Mouse (Mus musculus): ENCODE results near the gene Bbox1. TPM values are rescaled to one million over a fixed set of nuclear protein-coding genes. Genes with fewer than 3 reads are reported as not detected.
A peak's percentile ranks its signal among the peaks of the same experiment; 100 is the strongest.

Gene Bbox1
- polyA plus RNA-seq, 1 experiment from 2014 or later = 0.04 TPM

- Histone ChIP-seq H3K36me3 (no peaks in the 10 kb centered on the region), H3K9me3 (replicated peaks) (no peaks in the 10 kb centered on the region), H3K9ac (no peak overlapping the region), H3K4me3 (no peak overlapping the region), H3K27ac (no peak overlapping the region), H3K27me3 (no peaks in the 10 kb centered on the region), H3K4me1 (replicated peaks) (no peaks in the 10 kb centered on the region), H3K4me2 (no peak overlapping the region)
- ATAC-seq (replicated peaks; ENCODE audit: insufficient number of reproducible peaks, insufficient read depth, low FRiP score, low read depth) = no peak
- 80% methylated on average over 5 of the region's 5 CpGs for WGBS
Measured at GRCm38 (mm10) chr2:110314074-110314473, 286 bp downstream of the Bbox1 start.

GRCm38 (mm10) chr2:110313305-110313824, 995 bp downstream of the Bbox1 start:
- H3K9me3 ChIP-seq (replicated peaks) = no peaks in the 10 kb centered on the region
- WGBS = 50% methylated on average over 2 of the region's 2 CpGs

GRCm38 (mm10) chr2:110305358-110306283, 8.7 kb downstream of the Bbox1 start:
- H3K9me3 ChIP-seq (replicated peaks) = no peaks in the 10 kb centered on the region
- WGBS = 77% methylated on average over 12 of the region's 12 CpGs
- H3K36me3 ChIP-seq = no peaks in the 10 kb centered on the region

More at GRCm38 (mm10) chr2:110313305-110313824, 995 bp downstream of the Bbox1 start:
- H3K9ac ChIP-seq = no peak overlapping the region
- H3K4me3 ChIP-seq = no peak overlapping the region
- no peaks in the 10 kb centered on the region for H3K36me3 ChIP-seq
- no peaks in the 10 kb centered on the region for H3K4me1 ChIP-seq (replicated peaks)
- H3K27ac ChIP-seq = no peak overlapping the region
- H3K27me3 ChIP-seq = no peaks in the 10 kb centered on the region
- H3K4me2 ChIP-seq = no peak overlapping the region
- no peak for ATAC-seq (replicated peaks; ENCODE audit: insufficient number of reproducible peaks, insufficient read depth, low FRiP score, low read depth)

GRCm38 (mm10) chr2:110302261-110302660, 12.1 kb downstream of the Bbox1 start:
- 13% methylated on average over 2 of the region's 2 CpGs for whole genome bisulfite sequencing
- no peaks in the 10 kb centered on the region for H3K9me3 ChIP-seq (replicated peaks)
- no peak for ATAC-seq (replicated peaks; ENCODE audit: insufficient number of reproducible peaks, insufficient read depth, low FRiP score, low read depth)
- H3K27ac ChIP-seq = no peak overlapping the region
- H3K4me2 ChIP-seq = no peak overlapping the region
- no peak overlapping the region for H3K9ac ChIP-seq
- H3K36me3 ChIP-seq = no peaks in the 10 kb centered on the region
- no peaks in the 10 kb centered on the region for H3K27me3 ChIP-seq
- no peak overlapping the region for H3K4me3 ChIP-seq
- no peaks in the 10 kb centered on the region; the same call in 1 of the 2 replicates for H3K4me1 ChIP-seq (replicated peaks)

More at GRCm38 (mm10) chr2:110305358-110306283, 8.7 kb downstream of the Bbox1 start:
- no peak for ATAC-seq (replicated peaks; ENCODE audit: insufficient number of reproducible peaks, insufficient read depth, low FRiP score, low read depth)
- Histone ChIP-seq H3K4me2 (no peak overlapping the region), H3K27me3 (no peaks in the 10 kb centered on the region), H3K4me1 (replicated peaks) (no peaks in the 10 kb centered on the region; the same call in 1 of the 2 replicates), H3K4me3 (no peak overlapping the region), H3K9ac (no peak overlapping the region), H3K27ac (no peak overlapping the region)

GRCm38 (mm10) chr2:110301314-110301713, 13.0 kb downstream of the Bbox1 start:
- WGBS = 57% methylated on average over 3 of the region's 3 CpGs
- no peak for ATAC-seq (replicated peaks; ENCODE audit: insufficient number of reproducible peaks, insufficient read depth, low FRiP score, low read depth)

GRCm38 (mm10) chr2:110294927-110295326, 19.4 kb downstream of the Bbox1 start:
- Histone ChIP-seq H3K4me2 (no peak overlapping the region), H3K9me3 (replicated peaks) (no peaks in the 10 kb centered on the region), H3K4me1 (replicated peaks) (no peaks in the 10 kb centered on the region), H3K4me3 (no peak overlapping the region), H3K36me3 (no peaks in the 10 kb centered on the region), H3K27ac (no peak overlapping the region), H3K27me3 (no peaks in the 10 kb centered on the region), H3K9ac (no peak overlapping the region)
- ATAC-seq (replicated peaks; ENCODE audit: insufficient number of reproducible peaks, insufficient read depth, low FRiP score, low read depth) = no peak
- WGBS = 61% methylated on average over 3 of the region's 3 CpGs

More at GRCm38 (mm10) chr2:110301314-110301713, 13.0 kb downstream of the Bbox1 start:
- Histone ChIP-seq H3K36me3 (no peaks in the 10 kb centered on the region), H3K9ac (no peak overlapping the region), H3K4me3 (no peak overlapping the region), H3K4me2 (no peak overlapping the region), H3K4me1 (replicated peaks) (no peaks in the 10 kb centered on the region; the same call in 1 of the 2 replicates), H3K27ac (no peak overlapping the region), H3K27me3 (no peaks in the 10 kb centered on the region), H3K9me3 (replicated peaks) (no peaks in the 10 kb centered on the region)

GRCm38 (mm10) chr2:110287959-110288358, 26.4 kb downstream of the Bbox1 start:
- WGBS = 94% methylated on average over 1 of the region's 1 CpGs
- Histone ChIP-seq H3K4me3 (no peak overlapping the region), H3K36me3 (no peaks in the 10 kb centered on the region), H3K9ac (no peak overlapping the region), H3K27ac (no peak overlapping the region), H3K27me3 (no peaks in the 10 kb centered on the region), H3K9me3 (replicated peaks) (no peaks in the 10 kb centered on the region), H3K4me2 (no peak overlapping the region), H3K4me1 (replicated peaks) (no peaks in the 10 kb centered on the region)
- no peak for ATAC-seq (replicated peaks; ENCODE audit: insufficient number of reproducible peaks, insufficient read depth, low FRiP score, low read depth)

GRCm38 (mm10) chr2:110285829-110286504, 28.4 kb downstream of the Bbox1 start:
- no peaks in the 10 kb centered on the region for H3K9me3 ChIP-seq (replicated peaks)
- WGBS = 76% methylated on average over 3 of the region's 3 CpGs
- H3K4me1 ChIP-seq (replicated peaks) = no peaks in the 10 kb centered on the region
- no peaks in the 10 kb centered on the region for H3K27me3 ChIP-seq
- H3K4me3 ChIP-seq = no peak overlapping the region
- H3K9ac ChIP-seq = no peak overlapping the region
- H3K4me2 ChIP-seq = no peak overlapping the region
- no peaks in the 10 kb centered on the region for H3K36me3 ChIP-seq
- no peak overlapping the region for H3K27ac ChIP-seq
- no peak for ATAC-seq (replicated peaks; ENCODE audit: insufficient number of reproducible peaks, insufficient read depth, low FRiP score, low read depth)

- no peak for ATAC-seq (replicated peaks; ENCODE audit: insufficient number of reproducible peaks, insufficient read depth, low FRiP score, low read depth)
- Histone ChIP-seq H3K9me3 (replicated peaks) (no peaks in the 10 kb centered on the region), H3K27ac (no peak overlapping the region), H3K9ac (no peak overlapping the region), H3K4me3 (no peak overlapping the region), H3K4me1 (replicated peaks) (0 out of 2 replicates have a peak, but pooled peaks cover 2% of the 10 kb centered on the region), H3K4me2 (no peak overlapping the region), H3K27me3 (no peaks in the 10 kb centered on the region), H3K36me3 (no peaks in the 10 kb centered on the region)
- 68% methylated on average over 2 of the region's 2 CpGs for WGBS
Measured at GRCm38 (mm10) chr2:110275424-110275823, 38.9 kb downstream of the Bbox1 start.

- no peaks in the 10 kb centered on the region for H3K36me3 ChIP-seq
- H3K27ac ChIP-seq = 0 out of 2 replicates have a peak overlapping the region, but pooled peaks have one; percentile 9
- H3K4me2 ChIP-seq = no peak overlapping the region
- WGBS = 34% methylated on average over 2 of the region's 2 CpGs
- H3K4me3 ChIP-seq = no peak overlapping the region
- 0 out of 2 replicates have a peak, but pooled peaks cover 2% of the 10 kb centered on the region for H3K4me1 ChIP-seq (replicated peaks)
- peak; percentile 66 for ATAC-seq (replicated peaks; ENCODE audit: insufficient number of reproducible peaks, insufficient read depth, low FRiP score, low read depth)
- H3K9me3 ChIP-seq (replicated peaks) = no peaks in the 10 kb centered on the region
- H3K27me3 ChIP-seq = no peaks in the 10 kb centered on the region
- H3K9ac ChIP-seq = no peak overlapping the region
Measured at GRCm38 (mm10) chr2:110274160-110274559, 40.2 kb downstream of the Bbox1 start.

GRCm38 (mm10) chr2:110269281-110269680, 45.1 kb downstream of the Bbox1 start:
- WGBS = 60% methylated on average over 3 of the region's 3 CpGs
- no peaks in the 10 kb centered on the region for H3K27me3 ChIP-seq
- 0 out of 2 replicates have a peak, but pooled peaks cover 2% of the 10 kb centered on the region for H3K4me1 ChIP-seq (replicated peaks)
- no peak overlapping the region for H3K4me2 ChIP-seq
- no peaks in the 10 kb centered on the region for H3K9me3 ChIP-seq (replicated peaks)
- no peak overlapping the region for H3K27ac ChIP-seq
- H3K9ac ChIP-seq = no peak overlapping the region
- no peaks in the 10 kb centered on the region for H3K36me3 ChIP-seq
- no peak overlapping the region for H3K4me3 ChIP-seq
- ATAC-seq (replicated peaks; ENCODE audit: insufficient number of reproducible peaks, insufficient read depth, low FRiP score, low read depth) = no peak

Measured in heart, embryonic 15.5 days (tissue).